Mouse (Mus musculus) megakaryocyte, adult 5-6 weeks (primary cell): ENCODE measurements at regions not wholly inside any gene's neighbourhood (a gene's known extent, or its start where the extent isn't known, plus 50 kb on each side); places are given as distances from the start of the nearest gene placed in this dataset.

Source experiments
- ATAC-seq: 2 replicates; pipeline ENCODE4 v1.8.0; 2016; ENCODE audit warnings: mild to moderate bottlenecking, inconsistent platforms; ENCODE audit not compliant: poor library complexity, severe bottlenecking

DNA sequence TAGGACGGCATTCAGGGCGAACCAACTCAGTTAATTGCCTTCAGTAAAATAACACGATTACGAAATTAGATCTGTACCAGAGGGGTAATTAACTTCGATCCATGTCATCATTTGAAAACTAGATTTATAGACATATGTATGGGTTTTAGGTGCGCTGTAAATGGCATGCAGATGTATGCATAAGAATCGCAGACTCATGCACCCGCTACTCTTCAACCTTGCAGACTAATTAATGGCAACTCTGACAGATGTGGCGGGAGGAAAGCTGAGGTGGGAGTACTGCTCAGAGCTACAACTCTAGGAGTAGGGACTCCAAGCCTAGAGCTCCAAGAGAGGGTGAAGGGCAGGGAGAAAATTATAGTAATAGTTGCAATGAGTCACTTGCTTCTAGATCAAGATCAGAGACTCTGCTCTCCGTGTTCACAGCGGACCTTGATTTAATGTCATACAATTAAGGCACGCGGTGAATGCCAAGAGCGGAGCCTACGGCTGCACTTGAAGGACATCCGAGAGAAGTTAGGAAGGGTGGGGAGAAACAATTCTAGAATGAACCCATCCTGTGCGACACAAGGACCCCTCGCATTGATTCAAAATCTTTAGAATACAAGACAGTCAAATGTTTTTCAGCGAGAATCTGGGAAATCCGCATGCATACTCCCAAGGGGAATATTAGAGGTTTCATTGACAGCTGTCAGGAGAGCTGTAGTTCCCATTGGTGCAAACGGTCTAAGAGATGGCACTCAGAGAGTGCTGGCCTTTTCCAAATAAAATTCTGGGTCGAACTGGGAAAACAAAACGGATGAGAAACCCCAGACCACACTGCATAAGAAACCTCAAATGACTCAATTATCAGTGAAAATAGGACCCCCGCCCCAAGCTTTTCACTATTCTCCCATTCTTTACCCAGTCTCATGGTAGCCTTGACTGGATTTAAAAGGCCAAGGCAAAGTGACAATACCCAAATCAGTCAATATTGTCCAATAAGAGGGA lies 152.6 kb upstream of the Cypt12 start:
- ATAC-seq: no peak

DNA sequence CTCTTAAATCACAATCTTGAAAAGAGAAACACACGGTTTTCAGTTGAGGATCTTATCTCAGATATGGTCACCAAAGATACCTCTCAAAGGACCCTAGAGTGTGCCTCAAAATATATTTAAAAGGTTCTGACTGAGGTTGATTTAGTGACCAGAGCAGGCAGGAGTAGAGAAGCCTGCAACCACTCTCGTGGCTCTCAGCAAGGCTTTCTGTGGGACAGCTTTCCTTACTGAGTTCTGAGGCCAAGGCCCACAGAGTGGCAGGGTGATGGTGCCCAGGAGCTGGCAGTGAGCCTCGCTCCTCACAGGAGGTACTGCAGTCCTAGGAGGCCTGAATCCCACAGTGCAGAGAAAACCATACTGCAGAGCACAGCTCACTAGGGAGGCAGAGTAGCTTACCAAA lies 151.4 kb upstream of the Cypt12 start:
- no peak for ATAC-seq

DNA sequence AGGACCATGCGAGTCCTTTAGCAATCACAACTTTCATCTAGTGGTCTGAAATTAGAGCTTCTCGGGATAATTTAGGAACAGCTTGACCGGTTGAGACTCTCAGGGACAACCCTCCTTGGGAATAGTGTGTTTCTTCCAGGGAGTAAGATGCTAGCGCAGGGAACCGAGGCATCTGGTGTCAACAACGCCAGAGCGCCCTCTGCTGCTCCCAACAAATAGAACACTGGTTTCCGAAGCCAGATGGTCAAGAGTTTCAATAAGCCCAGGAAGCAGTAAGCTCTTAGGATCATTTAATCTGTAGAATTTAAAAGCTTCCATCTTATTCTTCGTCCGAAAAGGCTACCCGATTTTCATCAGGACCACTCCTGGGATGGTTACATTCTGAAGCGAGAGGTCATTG lies 149.8 kb upstream of the Cypt12 start:
- no peak for ATAC-seq

DNA sequence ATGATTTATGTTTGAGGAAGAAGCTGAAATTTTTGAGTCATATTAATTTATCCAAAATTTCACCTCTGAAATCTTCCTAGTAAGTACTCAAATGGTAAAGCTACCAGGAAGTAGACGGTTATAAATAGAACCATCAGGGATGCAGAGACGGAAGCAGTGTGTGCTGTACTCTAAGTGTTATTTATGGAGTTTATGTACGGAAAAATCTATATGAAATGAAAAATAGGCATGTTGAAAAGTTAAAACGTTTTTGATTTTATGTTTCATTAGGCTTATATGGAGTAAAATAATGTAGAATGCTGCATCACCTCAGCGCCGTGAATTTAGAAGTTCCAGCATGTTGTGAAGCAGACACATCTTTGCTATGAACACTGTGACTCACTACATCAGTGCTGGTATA lies 149.1 kb upstream of the Cypt12 start:
- ATAC-seq: no peak

DNA sequence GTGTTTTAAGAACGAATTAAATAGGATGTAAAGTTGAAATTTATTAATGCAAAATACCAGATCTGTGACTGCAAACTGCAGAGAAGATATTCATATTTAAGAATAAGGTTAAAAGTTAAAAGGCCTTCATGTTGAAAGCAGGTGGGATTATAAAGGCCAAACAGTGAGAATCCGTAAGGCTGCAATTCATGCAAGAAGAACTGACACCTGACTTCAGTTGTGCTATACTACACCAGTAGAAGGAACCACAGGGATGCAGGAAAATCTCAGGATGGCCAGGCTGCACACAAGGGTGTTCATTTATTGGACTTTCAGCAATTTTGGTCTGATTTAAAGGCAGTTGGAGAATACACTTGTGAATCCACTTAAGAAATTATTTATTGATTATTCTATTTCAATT lies 147.4 kb upstream of the Cypt12 start:
- no peak for ATAC-seq

DNA sequence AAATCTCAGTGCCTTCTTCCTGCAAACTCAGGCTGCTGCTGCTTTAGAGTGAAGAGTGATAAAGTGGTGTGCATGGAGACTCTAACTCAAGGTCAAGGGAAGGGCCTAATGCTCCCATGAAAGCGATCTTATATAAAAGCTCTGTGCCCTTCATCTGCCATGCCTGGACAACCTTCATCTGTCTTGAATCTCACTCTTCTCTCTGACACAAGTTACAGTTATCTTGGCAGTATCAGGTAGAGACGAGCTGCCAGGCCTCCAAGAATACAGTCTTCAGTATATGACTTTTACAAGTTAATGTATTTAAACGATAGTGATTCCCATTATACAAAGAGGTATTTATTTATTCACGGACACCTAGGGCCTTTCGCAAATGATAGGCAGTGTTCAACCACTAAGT lies 146.7 kb upstream of the Cypt12 start:
- no peak for ATAC-seq

DNA sequence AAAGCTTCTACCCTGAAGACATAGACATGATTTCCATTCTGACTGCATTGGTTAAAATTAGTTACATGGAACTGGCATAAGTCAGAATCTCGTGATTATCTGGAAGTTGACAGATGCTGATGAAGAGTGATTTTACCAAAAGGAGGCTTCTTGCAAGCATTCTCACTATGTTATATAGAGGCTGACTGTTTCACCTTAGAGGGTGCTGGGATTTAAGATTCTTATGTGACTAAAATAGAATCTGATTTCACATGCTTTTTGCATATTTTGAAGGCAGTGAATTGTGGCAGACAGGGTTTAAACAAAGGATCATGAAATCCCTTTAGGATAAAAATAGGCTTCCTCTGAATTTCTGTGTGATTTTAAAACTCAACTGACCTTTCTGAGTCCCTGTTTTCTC lies 143.0 kb upstream of the Cypt12 start:
- no peak for ATAC-seq

DNA sequence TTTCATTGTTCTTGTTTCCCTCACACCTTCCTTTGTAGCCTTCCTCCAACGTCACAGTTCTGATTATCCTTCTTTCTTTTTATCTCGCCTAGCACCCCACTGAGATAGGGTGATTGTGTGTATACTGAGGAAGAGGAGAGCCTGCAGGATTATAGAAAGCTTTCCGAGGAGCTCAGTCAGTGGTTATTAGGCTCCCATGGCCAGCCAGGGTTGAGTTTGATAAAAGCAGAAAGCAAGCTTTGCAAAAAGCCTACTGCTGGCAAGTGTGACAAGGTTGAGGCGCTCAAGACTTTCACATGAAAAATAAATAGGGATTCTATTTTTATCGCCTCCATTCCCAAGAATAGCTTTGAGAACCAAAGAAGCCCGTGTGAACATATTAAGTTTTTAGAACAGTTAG lies 136.9 kb upstream of the Cypt12 start:
- no peak for ATAC-seq

DNA sequence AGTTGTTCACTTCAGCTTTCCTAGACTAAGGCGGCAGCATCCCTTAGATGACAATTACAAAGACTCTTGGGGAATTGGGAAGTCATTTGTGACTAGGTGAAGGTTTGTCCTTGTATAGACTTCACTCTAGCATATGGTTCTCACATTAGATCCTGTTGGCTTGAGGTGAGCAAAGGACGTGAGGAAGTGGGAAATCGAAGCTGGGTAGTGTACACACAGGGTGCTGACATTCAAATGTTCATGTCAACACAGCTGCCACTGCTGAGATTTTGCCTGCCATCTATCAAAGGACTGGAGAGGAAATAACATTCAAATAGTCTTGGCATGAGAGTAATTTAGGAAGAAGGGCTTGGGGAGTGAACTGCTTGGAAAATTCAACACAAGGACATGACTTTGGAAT lies 124.0 kb upstream of the Cypt12 start:
- ATAC-seq: no peak

DNA sequence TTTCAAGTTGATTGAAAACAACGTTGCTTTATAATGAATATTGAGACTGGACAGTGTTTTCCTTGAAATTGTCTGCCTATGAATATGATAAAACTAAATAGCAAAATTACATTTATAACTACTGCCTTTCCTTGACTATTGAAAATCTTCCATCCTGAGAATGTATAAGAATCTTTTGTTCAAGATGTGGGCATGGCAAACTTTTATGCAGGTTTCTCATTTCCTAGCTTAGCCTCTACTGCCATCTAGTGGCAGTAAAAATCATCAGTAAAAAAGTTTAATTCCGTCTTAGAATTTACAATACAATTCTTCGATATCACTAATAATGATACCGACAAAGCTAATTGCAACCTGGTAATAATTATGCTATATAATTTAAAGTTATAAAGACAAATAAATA lies 123.5 kb upstream of the Cypt12 start:
- no peak for ATAC-seq

DNA sequence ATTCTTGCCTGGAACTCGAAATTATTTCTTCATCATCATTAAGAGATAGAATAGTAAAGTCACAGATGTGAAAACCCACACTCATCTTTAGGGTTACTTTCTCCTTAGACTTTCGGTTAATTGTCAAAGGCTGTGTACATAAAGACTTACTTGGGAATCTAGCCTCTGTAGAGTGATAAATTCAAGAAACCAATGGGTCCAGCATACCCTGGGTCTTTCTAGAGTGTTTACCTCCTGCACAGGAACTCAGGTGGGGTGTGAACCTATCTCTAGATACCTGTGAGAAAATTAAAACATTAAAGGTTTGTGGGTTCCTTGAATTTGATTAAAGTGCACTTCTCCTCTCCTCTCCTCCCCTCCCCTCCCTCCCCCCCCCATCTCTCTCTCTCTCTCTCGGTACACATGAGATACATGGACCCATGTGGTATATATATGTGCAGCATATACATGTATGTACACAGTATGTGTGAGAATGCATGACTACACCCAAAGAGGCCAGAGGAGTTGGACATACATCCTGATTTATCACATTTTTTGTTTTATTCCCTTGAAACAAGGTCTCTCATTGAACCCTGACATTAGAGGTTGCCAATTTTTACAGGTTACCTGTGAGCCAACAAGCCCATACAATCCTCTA lies 122.8 kb upstream of the Cypt12 start:
- no peak for ATAC-seq

DNA sequence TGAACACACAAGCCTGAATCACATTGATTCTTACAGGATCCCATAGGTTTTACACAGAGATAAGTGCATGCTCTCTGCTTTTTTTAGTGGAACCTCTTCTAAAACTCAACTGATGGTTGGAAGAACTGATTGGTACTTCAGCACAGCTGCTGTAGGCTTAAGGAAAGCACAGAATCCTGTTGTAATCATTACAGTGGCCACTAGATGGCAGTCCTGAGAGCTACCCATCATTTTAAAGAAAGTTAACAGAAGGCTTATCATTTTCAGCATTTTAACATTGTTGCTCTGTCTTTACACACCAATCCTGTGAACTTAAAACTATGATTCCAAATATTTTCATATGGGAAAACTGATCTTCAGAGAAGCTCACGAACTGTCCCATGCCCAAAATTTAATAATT lies 113.5 kb upstream of the Cypt12 start:
- 0 out of 2 replicates have a peak, but pooled peaks have one; percentile 57 for ATAC-seq

DNA sequence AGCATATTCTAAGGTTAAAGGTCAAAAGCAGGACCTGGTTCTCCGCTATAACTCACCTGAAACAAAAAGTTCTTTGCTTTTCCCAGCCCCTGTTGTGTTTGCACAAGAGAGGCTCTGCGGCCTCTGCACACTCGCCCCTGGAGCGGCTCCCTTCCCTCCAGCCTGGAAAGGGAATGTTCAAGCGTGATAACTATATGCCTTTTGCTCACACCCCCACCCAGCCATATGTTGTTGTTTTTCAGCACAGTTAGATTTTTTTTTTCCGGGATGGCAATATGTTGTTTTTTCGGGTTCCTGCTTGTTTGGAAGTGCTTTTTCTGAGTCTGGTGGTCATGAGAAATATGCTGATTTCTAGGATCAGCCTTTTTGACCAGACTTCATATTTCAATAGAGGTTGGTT lies 100.6 kb upstream of the Cypt12 start:
- no peak for ATAC-seq

DNA sequence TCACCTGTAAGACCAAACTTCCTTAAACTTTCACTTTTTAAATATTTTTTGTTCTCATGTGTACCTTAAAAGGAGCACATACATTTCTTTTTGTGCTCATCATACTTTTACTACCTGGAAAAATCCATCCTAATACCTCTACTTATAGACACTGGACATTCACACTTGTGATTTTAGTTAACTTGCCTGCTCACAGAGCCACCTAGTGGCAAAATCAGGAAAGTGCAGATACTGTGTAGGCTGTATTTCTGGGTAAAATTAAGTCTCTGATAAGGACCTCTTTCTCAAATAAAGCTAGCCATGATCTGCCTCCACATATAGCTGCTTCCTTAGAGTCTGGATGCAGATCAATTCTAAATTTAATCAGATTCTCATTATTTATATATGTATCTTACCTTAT lies 100.0 kb upstream of the Cypt12 start:
- ATAC-seq: peak; percentile 68; the same call in 1 of the 2 replicates

DNA sequence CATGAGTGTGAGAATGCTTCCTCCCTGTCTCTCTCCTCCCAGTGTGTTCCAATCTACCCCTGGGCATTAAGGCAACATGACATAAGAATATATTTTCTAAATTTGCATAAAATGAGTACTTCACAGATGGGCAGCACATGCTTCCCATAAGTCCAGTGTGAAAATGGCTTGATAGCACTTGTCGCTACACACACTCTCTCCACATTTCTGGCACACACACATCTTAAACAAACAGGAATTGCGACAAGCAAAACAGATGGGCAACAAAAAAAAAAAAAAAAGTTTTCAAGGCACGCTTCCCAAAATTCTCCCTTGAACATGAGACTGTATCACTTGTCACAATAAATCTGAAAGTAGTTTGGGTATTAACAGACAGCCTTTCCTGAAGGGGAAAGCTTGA lies 85.8 kb upstream of the Cypt12 start:
- ATAC-seq: no peak

DNA sequence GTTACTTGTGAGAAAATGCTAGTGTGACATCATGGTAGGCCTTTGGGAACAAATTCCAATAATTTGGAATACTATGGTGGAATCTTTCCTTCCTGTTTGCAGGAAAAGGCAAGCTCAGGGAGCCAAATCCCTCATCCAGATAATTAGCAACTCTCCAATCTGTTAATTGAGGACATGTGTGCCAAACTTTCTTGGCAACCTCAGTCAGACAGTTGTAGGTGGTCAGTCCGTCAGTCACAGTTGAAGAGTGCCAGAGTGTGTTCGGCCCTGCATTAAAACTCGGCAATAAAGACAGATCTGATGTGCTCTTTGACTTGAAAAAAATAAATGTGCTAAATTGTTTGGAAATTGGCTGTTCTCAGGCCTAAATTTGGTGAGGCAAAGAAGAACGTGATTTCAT lies 83.1 kb upstream of the Cypt12 start:
- ATAC-seq: no peak

DNA sequence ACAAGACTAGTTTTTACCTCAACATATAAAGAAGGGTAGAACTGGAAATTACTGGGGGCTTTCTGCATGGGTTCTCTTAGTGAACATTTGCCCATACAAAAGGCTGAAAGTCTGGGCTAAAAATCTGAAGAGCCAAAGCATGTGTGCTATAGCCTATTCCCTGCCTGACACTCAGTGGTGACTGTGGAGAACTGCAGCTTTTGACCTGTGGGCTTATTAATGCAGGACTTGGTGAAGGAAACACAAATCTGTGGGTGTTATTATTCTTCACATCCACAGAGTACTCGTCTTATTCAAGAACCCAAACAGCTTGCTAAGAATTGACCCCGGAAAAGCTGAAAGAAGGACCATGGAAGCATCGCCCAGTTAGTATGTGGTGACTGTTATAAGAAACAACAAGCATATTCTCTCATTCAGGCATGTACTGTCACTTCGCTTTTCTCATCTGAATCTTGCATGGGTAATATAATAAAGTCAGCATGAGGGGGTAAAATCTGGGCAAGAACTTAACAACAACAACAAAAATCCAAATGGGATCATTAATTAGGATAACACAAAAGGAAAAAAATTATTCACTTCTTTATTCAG lies 77.2 kb upstream of the Cypt12 start:
- no peak for ATAC-seq

DNA sequence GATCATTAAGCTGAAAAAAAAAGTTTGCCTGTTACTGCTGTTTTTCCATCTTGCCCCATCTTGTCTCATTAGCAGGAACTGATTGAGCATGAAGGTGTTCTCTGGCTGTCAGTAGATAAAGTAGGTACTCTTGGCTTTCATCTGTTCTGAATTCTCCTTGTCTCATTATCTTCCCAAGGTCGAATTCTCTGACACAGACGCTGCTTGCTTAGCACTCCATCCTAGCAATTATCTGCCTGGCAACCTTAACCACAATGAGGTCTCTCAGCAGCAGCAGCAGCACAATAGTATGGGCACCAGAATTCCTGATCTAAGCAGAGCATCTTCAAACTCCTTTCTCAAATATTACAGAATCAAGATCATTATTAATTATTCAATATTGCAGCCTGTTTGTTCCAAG lies 52.3 kb upstream of the Cypt12 start:
- ATAC-seq: no peak

DNA sequence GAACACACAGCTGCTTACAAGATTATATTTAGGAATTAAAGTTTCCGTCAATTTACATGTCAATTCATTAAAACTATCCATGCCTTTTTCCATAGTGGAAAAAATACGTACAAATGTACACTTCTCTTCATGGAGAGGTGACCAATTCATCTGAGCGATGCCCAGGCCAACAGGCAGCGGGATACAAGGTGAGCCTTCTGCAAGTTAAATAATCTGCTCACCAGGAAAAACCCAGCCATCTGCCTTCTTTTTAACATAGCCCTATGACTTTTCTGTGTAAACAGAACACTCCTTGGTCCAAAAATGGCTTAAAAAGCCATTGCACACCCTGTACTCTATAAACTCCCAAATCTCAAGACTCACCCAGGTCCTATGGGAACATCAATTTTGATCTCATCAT lies 51.5 kb upstream of the Cypt12 start:
- ATAC-seq: no peak
